Mouse (Mus musculus): Measurements from ENCODE around the gene Trafd1. TPM values are rescaled to one million over a fixed set of nuclear protein-coding genes. Genes with fewer than 3 reads are reported as not detected.
"Not testable (repeated sequence)": the region's sequence is repeated elsewhere in the genome, so short reads cannot be mapped to it uniquely, and the experiment has no call there.

The Trafd1 gene
- polyA plus RNA-seq, 1 experiment from 2014 or later: 58.1 TPM

DNA sequence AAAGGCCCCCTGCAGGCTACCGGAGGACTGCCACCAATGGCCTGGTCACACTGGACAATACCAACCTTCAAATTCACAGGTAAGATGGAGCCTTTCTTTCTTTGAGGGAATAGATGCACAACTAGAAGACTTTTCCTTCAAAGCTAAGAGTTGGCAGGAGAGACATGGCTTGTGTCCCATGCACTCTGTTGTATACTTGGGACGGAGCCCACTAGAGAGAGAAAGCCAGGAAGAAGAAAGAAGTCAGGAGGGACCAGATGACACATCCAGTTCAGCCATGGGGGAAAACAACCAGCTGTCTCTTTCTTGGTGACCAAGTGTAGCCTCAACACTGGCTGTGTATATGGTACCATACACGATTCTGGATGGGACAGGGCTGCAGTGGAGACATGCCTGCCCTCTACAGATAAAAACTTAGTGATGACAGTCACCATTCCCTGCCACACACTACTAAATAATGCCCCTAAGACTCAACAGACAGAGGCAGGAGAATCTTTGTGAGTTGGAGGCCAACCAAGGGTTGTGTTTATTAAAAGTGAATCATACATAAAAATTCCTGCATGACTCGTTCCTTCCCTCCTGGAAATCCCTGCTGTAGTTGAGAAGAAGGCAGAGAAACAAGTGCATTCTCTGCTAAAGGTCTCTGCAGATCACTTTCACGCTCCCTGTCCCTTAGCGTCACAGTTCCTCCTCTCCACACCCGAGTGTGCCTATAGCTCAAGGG, 45.8 kb downstream of the Trafd1 start:
- WGBS: 84% methylated on average over 7 of the region's 7 CpGs
- Histone ChIP-seq H3K27me3 (replicated peaks) (no peaks in the 10 kb centered on the region), H3K27ac (no peak overlapping the region), H3K4me2 (replicated peaks) (no peak overlapping the region), H3K9ac (no peak overlapping the region), H3K36me3 (peaks cover 33% of the 10 kb centered on the region), H3K9me3 (no peaks in the 10 kb centered on the region), H3K4me3 (replicated peaks) (no peak overlapping the region), H3K4me1 (replicated peaks) (peaks cover 5% of the 10 kb centered on the region; the same call in 1 of the 2 replicates)
- ATAC-seq: no peak

GRCm38 (mm10) chr5:121336776-121337175, 48.7 kb downstream of the Trafd1 start:
- no peak for ATAC-seq
- Histone ChIP-seq H3K9ac (no peak overlapping the region), H3K27me3 (replicated peaks) (no peaks in the 10 kb centered on the region), H3K27ac (no peak overlapping the region), H3K4me3 (replicated peaks) (no peak overlapping the region), H3K36me3 (peaks cover 31% of the 10 kb centered on the region), H3K9me3 (no peaks in the 10 kb centered on the region), H3K4me2 (replicated peaks) (no peak overlapping the region), H3K4me1 (replicated peaks) (peaks cover 5% of the 10 kb centered on the region; the same call in 1 of the 2 replicates)
- WGBS: 88% methylated on average over 6 of the region's 6 CpGs

DNA sequence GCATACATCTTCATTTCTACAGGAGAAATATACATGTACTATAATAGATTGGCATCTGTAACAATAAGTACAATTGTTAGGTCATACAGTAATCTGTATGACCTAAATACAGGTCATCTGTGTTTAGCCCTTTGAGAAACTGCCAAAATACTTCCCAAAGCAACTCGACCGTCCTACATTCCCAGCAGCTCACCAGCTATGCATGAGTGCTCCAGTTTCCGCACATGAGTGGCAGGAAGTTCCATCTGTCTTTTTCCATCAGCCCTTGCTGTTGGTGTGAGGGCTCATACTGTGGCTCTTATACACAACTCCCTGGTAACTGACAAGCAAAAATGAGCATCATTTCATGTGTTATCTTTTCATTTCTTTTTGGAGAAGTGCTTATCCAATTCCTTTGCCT, 49.4 kb downstream of the Trafd1 start:
- H3K9me3 ChIP-seq: no peaks in the 10 kb centered on the region
- ATAC-seq: no peak
- H3K27me3 ChIP-seq (replicated peaks): no peaks in the 10 kb centered on the region
- H3K4me2 ChIP-seq (replicated peaks): no peak overlapping the region
- no peak overlapping the region for H3K4me3 ChIP-seq (replicated peaks)
- peaks cover 38% of the 10 kb centered on the region for H3K36me3 ChIP-seq
- WGBS: 86% methylated on average over 3 of the region's 3 CpGs
- peaks cover 3% of the 10 kb centered on the region; the same call in 1 of the 2 replicates for H3K4me1 ChIP-seq (replicated peaks)
- no peak overlapping the region for H3K27ac ChIP-seq
- no peak overlapping the region for H3K9ac ChIP-seq

GRCm38 (mm10) chr5:121335426-121335825, 50.0 kb downstream of the Trafd1 start:
- ATAC-seq: no peak
- Histone ChIP-seq H3K9me3 (no peaks in the 10 kb centered on the region), H3K36me3 (peaks cover 43% of the 10 kb centered on the region), H3K9ac (no peak overlapping the region), H3K4me2 (replicated peaks) (no peak overlapping the region), H3K4me3 (replicated peaks) (no peak overlapping the region), H3K4me1 (replicated peaks) (no peaks in the 10 kb centered on the region), H3K27ac (no peak overlapping the region), H3K27me3 (replicated peaks) (no peaks in the 10 kb centered on the region)
- 82% methylated on average over 4 of the region's 4 CpGs for WGBS

DNA sequence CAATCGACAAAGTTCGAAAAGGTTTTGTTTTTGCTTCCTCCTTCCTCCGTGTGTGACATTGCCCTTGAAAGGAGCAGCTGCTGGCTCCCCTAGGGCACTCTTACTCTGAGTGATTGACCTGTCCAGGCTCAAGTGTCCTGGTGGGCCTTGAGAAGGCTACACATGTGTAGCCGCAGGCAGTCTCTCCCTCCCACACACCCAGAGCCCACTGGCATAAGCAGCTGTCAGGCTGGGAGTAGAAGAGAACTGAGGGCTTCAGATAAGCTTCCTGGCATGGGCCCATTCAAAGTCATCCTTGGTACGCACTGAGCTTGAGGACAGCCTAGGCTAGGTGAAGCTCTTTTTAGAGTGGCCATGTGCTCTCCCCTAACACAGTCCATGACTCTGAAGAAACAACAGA, 51.0 kb downstream of the Trafd1 start:
- Histone ChIP-seq H3K4me3 (replicated peaks) (no peak overlapping the region), H3K27me3 (replicated peaks) (no peaks in the 10 kb centered on the region), H3K9ac (no peak overlapping the region; the same call in 1 of the 2 replicates), H3K4me1 (replicated peaks) (no peaks in the 10 kb centered on the region), H3K4me2 (replicated peaks) (no peak overlapping the region), H3K9me3 (no peaks in the 10 kb centered on the region), H3K36me3 (peaks cover 46% of the 10 kb centered on the region), H3K27ac (no peak overlapping the region)
- 87% methylated on average over 5 of the region's 5 CpGs for WGBS
- ATAC-seq: no peak

- no peak for ATAC-seq
- H3K4me2 ChIP-seq (replicated peaks): no peak overlapping the region
- H3K27me3 ChIP-seq (replicated peaks): no peaks in the 10 kb centered on the region
- H3K27ac ChIP-seq: no peak overlapping the region
- 87% methylated on average over 9 of the region's 9 CpGs for WGBS
- H3K9me3 ChIP-seq: no peaks in the 10 kb centered on the region
- H3K4me3 ChIP-seq (replicated peaks): no peak overlapping the region
- H3K4me1 ChIP-seq (replicated peaks): no peaks in the 10 kb centered on the region
- H3K9ac ChIP-seq: no peak overlapping the region
- peaks cover 50% of the 10 kb centered on the region for H3K36me3 ChIP-seq
Observed at GRCm38 (mm10) chr5:121333976-121334375, 51.5 kb downstream of the Trafd1 start.

DNA sequence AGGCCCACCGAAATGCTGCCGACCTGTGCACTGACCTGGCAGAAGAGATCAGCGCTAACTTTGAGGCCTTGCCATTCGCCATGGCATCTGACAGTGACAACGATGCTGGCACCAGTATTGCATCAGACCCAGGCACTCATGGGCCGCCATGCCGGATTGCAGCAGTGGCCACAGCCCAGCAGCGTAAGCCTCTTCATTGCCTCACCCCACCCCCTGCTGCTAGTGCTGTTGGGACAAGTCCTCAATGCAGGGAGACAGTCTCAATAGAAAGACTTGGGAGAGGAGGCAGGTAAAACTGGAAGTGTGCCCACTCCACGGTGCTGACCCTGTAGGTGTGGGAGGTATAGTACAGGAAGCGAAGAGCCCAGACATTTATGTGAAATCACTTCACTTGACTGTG, 53.7 kb downstream of the Trafd1 start:
- H3K4me2 ChIP-seq (replicated peaks): no peak overlapping the region
- H3K9ac ChIP-seq: no peak overlapping the region
- H3K27ac ChIP-seq: no peak overlapping the region
- 93% methylated on average over 10 of the region's 10 CpGs for WGBS
- H3K9me3 ChIP-seq: no peaks in the 10 kb centered on the region
- ATAC-seq: no peak
- no peaks in the 10 kb centered on the region for H3K4me1 ChIP-seq (replicated peaks)
- H3K27me3 ChIP-seq (replicated peaks): no peaks in the 10 kb centered on the region
- H3K4me3 ChIP-seq (replicated peaks): no peak overlapping the region
- peaks cover 43% of the 10 kb centered on the region for H3K36me3 ChIP-seq

- H3K27me3 ChIP-seq (replicated peaks); H3K27ac ChIP-seq; H3K4me3 ChIP-seq (replicated peaks); H3K4me1 ChIP-seq (replicated peaks); H3K9ac ChIP-seq; H3K4me2 ChIP-seq (replicated peaks); H3K9me3 ChIP-seq: not testable (repeated sequence)
- 0 out of 2 replicates have a peak, but pooled peaks have one; percentile 47 for ATAC-seq
- peaks cover 45% of the 10 kb centered on the region for H3K36me3 ChIP-seq
- WGBS: 59% methylated on average over 15 of the region's 19 CpGs
Observed at GRCm38 (mm10) chr5:121330154-121330816, 55.1 kb downstream of the Trafd1 start.

DNA sequence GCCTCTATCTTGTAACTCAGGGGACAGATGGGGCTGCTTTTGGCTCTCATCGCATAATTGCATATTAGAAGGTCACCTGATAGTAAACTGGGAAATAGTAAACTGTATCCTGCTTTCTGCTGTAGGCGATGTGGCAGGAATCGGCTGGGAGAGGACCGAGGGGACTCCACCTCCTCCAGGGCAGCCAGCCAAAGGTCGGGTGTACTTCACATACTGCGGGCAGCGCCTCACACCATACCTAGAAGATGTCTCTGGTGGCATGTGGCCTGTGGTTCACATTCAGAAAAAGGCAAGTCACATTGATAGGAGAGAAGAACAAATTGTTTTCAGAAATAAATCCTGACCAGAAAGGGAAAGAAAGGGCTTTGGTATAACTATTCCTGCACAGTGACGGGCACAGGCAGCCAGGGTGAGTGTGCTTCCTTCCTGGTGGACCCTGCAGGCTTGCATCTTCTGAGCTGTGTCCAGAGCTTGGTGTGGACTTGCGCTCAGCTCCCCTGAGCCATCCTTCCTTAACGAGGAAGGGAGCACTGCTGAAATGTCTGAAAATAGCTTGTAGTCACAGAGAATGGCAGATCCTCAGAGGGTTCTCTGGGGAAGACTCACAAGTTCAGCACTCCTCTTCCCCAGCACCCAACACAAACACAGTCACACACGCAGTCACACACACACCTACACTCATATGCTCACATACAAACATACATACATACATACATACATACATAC, 55.9 kb downstream of the Trafd1 start:
- H3K36me3 ChIP-seq: peaks cover 42% of the 10 kb centered on the region
- no peaks in the 10 kb centered on the region for H3K4me1 ChIP-seq (replicated peaks)
- WGBS: 69% methylated on average over 11 of the region's 11 CpGs
- H3K27ac ChIP-seq: peak overlapping the region; percentile 32
- H3K4me3 ChIP-seq (replicated peaks): peak overlapping the region; percentile 16; the same call in 1 of the 2 replicates
- no peaks in the 10 kb centered on the region for H3K27me3 ChIP-seq (replicated peaks)
- H3K9ac ChIP-seq: 0 out of 2 replicates have a peak overlapping the region, but pooled peaks have one; percentile 37
- H3K4me2 ChIP-seq (replicated peaks): peak overlapping the region; percentile 35; the same call in 1 of the 2 replicates
- no peaks in the 10 kb centered on the region for H3K9me3 ChIP-seq
- ATAC-seq: no peak

DNA sequence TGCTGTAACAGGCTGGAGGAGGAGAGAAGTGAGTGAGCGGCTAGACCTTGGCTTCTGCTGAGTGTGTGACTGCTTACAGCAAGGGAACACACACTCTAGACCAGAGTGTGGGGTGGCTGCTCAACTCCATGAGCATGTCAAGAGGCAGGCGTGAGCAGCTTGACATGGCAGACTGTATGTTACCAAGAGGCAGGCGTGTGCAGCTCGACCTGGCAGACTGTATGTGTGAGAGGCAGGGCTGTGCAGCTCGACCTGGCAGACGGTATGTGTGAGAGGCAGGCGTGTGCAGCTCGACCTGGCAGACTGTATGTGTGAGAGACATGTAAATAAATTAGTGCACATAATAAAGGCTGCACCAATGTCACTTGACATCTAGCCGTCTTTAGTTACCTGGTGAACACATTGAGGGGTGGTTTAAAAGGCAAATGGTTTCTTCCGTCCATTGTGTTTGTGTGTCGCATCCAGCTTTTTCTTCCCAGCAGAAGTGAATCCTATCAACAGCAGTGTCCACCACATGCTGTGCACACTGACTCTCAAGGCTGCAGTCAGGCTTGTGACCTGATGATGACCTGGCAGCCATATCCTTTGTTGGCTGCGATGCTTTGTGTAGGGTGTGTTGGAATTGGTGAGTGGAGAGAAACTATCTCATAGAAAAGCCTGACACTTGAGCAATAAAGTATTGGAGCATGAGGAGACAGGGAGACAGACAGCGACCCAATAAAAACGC, 59.2 kb downstream of the Trafd1 start:
- no peaks in the 10 kb centered on the region for H3K4me1 ChIP-seq (replicated peaks)
- no peak overlapping the region for H3K9ac ChIP-seq
- H3K36me3 ChIP-seq: peaks cover 53% of the 10 kb centered on the region
- H3K4me3 ChIP-seq (replicated peaks): no peak overlapping the region
- no peak overlapping the region for H3K27ac ChIP-seq
- no peaks in the 10 kb centered on the region for H3K9me3 ChIP-seq
- no peak overlapping the region for H3K4me2 ChIP-seq (replicated peaks)
- no peak for ATAC-seq
- no peaks in the 10 kb centered on the region for H3K27me3 ChIP-seq (replicated peaks)
- 93% methylated on average over 14 of the region's 14 CpGs for WGBS
